Mouse (Mus musculus): ENCODE results near the gene Mgat4e.

DNA sequence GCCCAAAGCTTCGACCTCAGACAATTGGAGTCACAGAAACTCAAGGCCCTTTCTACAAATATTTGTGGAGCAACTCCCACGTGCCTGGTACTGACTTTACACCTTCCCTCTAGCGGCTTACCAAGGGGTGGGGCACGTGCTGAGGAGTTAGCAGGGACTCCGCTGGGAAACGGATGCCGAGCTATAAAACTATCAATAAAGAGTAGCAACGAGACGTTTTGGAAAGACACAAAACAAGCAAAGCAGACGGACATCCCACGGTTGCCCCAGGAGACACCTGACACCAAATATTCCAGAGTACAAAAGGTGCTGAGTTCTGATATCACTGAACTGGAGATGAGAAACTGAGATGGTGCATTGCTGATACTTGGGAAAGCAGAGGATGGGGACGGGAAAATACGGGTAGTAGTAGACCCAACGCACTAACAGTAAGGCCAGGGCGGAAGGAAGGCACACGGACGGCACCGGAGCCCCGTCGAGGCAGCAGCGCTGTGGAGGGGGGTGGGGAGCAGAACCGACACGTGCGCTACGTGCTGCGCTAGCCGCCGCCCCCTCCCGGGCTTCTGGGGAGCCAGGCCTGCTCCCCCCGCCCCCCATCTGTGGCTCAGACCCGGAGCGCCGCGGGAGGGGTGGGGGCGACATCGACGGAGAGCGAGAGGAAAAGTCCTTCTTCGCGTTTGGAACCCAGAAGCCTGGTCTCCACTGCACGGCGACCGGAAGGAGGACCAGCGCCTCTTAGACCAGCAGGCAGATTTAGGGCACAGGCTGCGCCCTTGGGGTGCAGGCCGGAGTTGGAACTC is 6.6 kb upstream of the Mgat4e start:
- TF ChIP-seq CTCF (IDR thresholded peaks at IDR 0.05; ENCODE audit: insufficient read depth, low read length) (no peak), POLR2A (IDR thresholded peaks at IDR 0.05; ENCODE audit: borderline replicate concordance, extremely low read depth, low read depth, low read length) (0 out of 2 replicates have a peak, but pooled peaks have one; percentile 5)
